Mouse (Mus musculus): ENCODE data around the gene Cacna1a.
A peak's percentile ranks its signal among the peaks of the same experiment; 100 is the strongest.

Cacna1a gene

GRCm38 (mm10) chr8:84536917-84537316, 148.7 kb downstream of the Cacna1a start:
- DNase-seq (ENCODE audit: low spot score in 2 of 2): no peak

GRCm38 (mm10) chr8:84539376-84539775, 151.1 kb downstream of the Cacna1a start:
- no peak for DNase-seq (ENCODE audit: low spot score in 2 of 2)

GRCm38 (mm10) chr8:84542481-84542880, 154.2 kb downstream of the Cacna1a start:
- peak; percentile 58 to 66 for DNase-seq (ENCODE audit: low spot score in 2 of 2)

- DNase-seq (ENCODE audit: low spot score in 2 of 2): no peak
These were observed 157.3 kb downstream of the Cacna1a start for GRCm38 (mm10) chr8:84545522-84545921.

GRCm38 (mm10) chr8:84552457-84552856, 164.2 kb downstream of the Cacna1a start:
- DNase-seq (ENCODE audit: low spot score in 2 of 2): no peak

GRCm38 (mm10) chr8:84553106-84553505, 164.9 kb downstream of the Cacna1a start:
- DNase-seq (ENCODE audit: low spot score in 2 of 2): no peak

- no peak for DNase-seq (ENCODE audit: low spot score in 2 of 2)
These were observed 165.4 kb downstream of the Cacna1a start for GRCm38 (mm10) chr8:84553617-84554016.

GRCm38 (mm10) chr8:84554301-84555027, 166.2 kb downstream of the Cacna1a start:
- DNase-seq (ENCODE audit: low spot score in 2 of 2): peak; percentile 58 to 82

GRCm38 (mm10) chr8:84555269-84555668, 167.0 kb downstream of the Cacna1a start:
- DNase-seq (ENCODE audit: low spot score in 2 of 2): no peak

GRCm38 (mm10) chr8:84557936-84558335, 169.7 kb downstream of the Cacna1a start:
- DNase-seq (ENCODE audit: low spot score in 2 of 2): no peak

GRCm38 (mm10) chr8:84559121-84559604, 170.9 kb downstream of the Cacna1a start:
- DNase-seq (ENCODE audit: low spot score in 2 of 2): no peak

GRCm38 (mm10) chr8:84561698-84562097, 173.5 kb downstream of the Cacna1a start:
- no peak for DNase-seq (ENCODE audit: low spot score in 2 of 2)

GRCm38 (mm10) chr8:84564042-84564441, 175.8 kb downstream of the Cacna1a start:
- no peak for DNase-seq (ENCODE audit: low spot score in 2 of 2)

- no peak for DNase-seq (ENCODE audit: low spot score in 2 of 2)
These were observed 177.5 kb downstream of the Cacna1a start for GRCm38 (mm10) chr8:84565577-84566360.

GRCm38 (mm10) chr8:84566816-84567413, 178.7 kb downstream of the Cacna1a start:
- no peak for DNase-seq (ENCODE audit: low spot score in 2 of 2)

- DNase-seq (ENCODE audit: low spot score in 2 of 2): peak; percentile 63 to 74
These were observed 179.3 kb downstream of the Cacna1a start for GRCm38 (mm10) chr8:84567541-84567940.

- no peak for DNase-seq (ENCODE audit: low spot score in 2 of 2)
These were observed 180.5 kb downstream of the Cacna1a start for GRCm38 (mm10) chr8:84568737-84569136.

GRCm38 (mm10) chr8:84569921-84570673, 181.9 kb downstream of the Cacna1a start:
- DNase-seq (ENCODE audit: low spot score in 2 of 2): peak in 1 of 2 experiments; percentile 32

- DNase-seq (ENCODE audit: low spot score in 2 of 2): no peak
These were observed 189.2 kb downstream of the Cacna1a start for GRCm38 (mm10) chr8:84577432-84577831.

GRCm38 (mm10) chr8:84579595-84579994, 191.4 kb downstream of the Cacna1a start:
- DNase-seq (ENCODE audit: low spot score in 2 of 2): peak in 1 of 2 experiments; percentile 59

GRCm38 (mm10) chr8:84585311-84585710, 197.1 kb downstream of the Cacna1a start:
- no peak for DNase-seq (ENCODE audit: low spot score in 2 of 2)

- no peak for DNase-seq (ENCODE audit: low spot score in 2 of 2)
These were observed 198.0 kb downstream of the Cacna1a start for GRCm38 (mm10) chr8:84586221-84586620.
